Mouse (Mus musculus): ENCODE data around the gene Exosc1. TPM values are rescaled to one million over a fixed set of nuclear protein-coding genes. Genes with fewer than 3 reads are reported as not detected.

Gene Exosc1
- total RNA-seq, 2 experiments from 2014 or later = 21.9 to 27.2 TPM

GRCm38 (mm10) chr19:41895460-41896318 is 37.5 kb downstream of the Exosc1 start, which contains the start of gene Rrp12:
Gene Rrp12 (minus strand): TSS chr19:41896173.
- intact Hi-C loops (cut with DNase I) = loop anchor here (5.0 kb wide), 1 partner anchor 132 kb away; no protein-coding TSS in a partner anchor
- peak; percentile 87 to 91 for DNase-seq (ENCODE audit: low spot score in 2 of 2)

GRCm38 (mm10) chr19:41894959-41895358 is 38.3 kb downstream of the Exosc1 start:
- intact Hi-C loops (cut with DNase I) = loop anchor here (5.0 kb wide), 1 partner anchor 132 kb away; no protein-coding TSS in a partner anchor

GRCm38 (mm10) chr19:41888191-41888590 is 45.0 kb downstream of the Exosc1 start:
- intact Hi-C loops (cut with DNase I) = no loop called here
- no peak for DNase-seq (ENCODE audit: low spot score in 2 of 2)

More at GRCm38 (mm10) chr19:41894959-41895358, 38.3 kb downstream of the Exosc1 start:
- peak in 1 of 2 experiments; percentile 30 for DNase-seq (ENCODE audit: low spot score in 2 of 2)

- DNase-seq (ENCODE audit: low spot score in 2 of 2) = no peak
- intact Hi-C loops (cut with DNase I) = no loop called here
Observed at GRCm38 (mm10) chr19:41883882-41884281, 49.3 kb downstream of the Exosc1 start.

GRCm38 (mm10) chr19:41881842-41882241 is 51.4 kb downstream of the Exosc1 start:
- DNase-seq (ENCODE audit: low spot score in 2 of 2) = no peak
- intact Hi-C loops (cut with DNase I) = no loop called here

- no peak for DNase-seq (ENCODE audit: low spot score in 2 of 2)
- intact Hi-C loops (cut with DNase I) = no loop called here
Observed at GRCm38 (mm10) chr19:41874356-41874755, 58.9 kb downstream of the Exosc1 start.

Other genes with a start within 250 kb of the Exosc1 start
- 10 to 100 TPM; 40.9 to 55.5 TPM for gene Slit1, start 189.8 kb downstream of the Exosc1 start, total RNA-seq (2021)
- 1 to 10 TPM; 3.0 TPM for gene Arhgap19, start 131.4 kb downstream of the Exosc1 start, total RNA-seq (2021)
- 10 to 100 TPM; 11.2 to 14.7 TPM for gene Frat1, start 103.5 kb downstream of the Exosc1 start, total RNA-seq (2021)
- 10 to 100 TPM; 10.5 to 10.6 TPM for gene Frat2, start 85.3 kb downstream of the Exosc1 start, total RNA-seq (2021)
- 10 to 100 TPM; 39.2 to 42.1 TPM for gene Rrp12, start 37.2 kb downstream of the Exosc1 start, total RNA-seq (2021)
- gene Pgam1, start 21.5 kb downstream of the Exosc1 start, total RNA-seq (2021) = 100 to 1,000 TPM; 601 to 606 TPM
- gene Zdhhc16, start 57 bp upstream of the Exosc1 start, total RNA-seq (2021) = 10 to 100 TPM; 54.9 to 60.4 TPM
- gene Mms19, start 47.7 kb upstream of the Exosc1 start, total RNA-seq (2021) = 10 to 100 TPM; 26.7 to 35.6 TPM
- 10 to 100 TPM; 11.2 to 12.8 TPM for gene Ubtd1, start 48.3 kb upstream of the Exosc1 start, total RNA-seq (2021)
- gene Ankrd2, start 102.6 kb upstream of the Exosc1 start, total RNA-seq (2021) = under 1 TPM in 1 of 2 experiments, not detected in 1; 0.32 TPM
- gene Hoga1, start 112.2 kb upstream of the Exosc1 start, total RNA-seq (2021) = 1 to 10 TPM; 4.2 to 5.6 TPM
- under 1 TPM; 0.57 to 0.68 TPM for gene 4933411K16Rik, start 118.8 kb upstream of the Exosc1 start, total RNA-seq (2021)
- gene Morn4, start 152.9 kb upstream of the Exosc1 start, total RNA-seq (2021) = 10 to 100 TPM; 65.3 to 66.9 TPM
- 10 to 100 TPM; 52.3 to 54.5 TPM for gene Pi4k2a, start 157.0 kb upstream of the Exosc1 start, total RNA-seq (2021)
- 10 to 100 TPM; 28.8 to 29.0 TPM for gene Avpi1, start 195.6 kb upstream of the Exosc1 start, total RNA-seq (2021)
- 10 to 100 TPM; 10.3 to 11.1 TPM for gene Marveld1, start 214.0 kb upstream of the Exosc1 start, total RNA-seq (2021)
- 10 to 100 TPM; 93.8 to 94.6 TPM for gene Zfyve27, start 230.5 kb upstream of the Exosc1 start, total RNA-seq (2021)

All from left cerebral cortex, postnatal 14 days (tissue).